Mouse (Mus musculus): Measurements from ENCODE around the gene Plk1.

Gene Plk1

DNA sequence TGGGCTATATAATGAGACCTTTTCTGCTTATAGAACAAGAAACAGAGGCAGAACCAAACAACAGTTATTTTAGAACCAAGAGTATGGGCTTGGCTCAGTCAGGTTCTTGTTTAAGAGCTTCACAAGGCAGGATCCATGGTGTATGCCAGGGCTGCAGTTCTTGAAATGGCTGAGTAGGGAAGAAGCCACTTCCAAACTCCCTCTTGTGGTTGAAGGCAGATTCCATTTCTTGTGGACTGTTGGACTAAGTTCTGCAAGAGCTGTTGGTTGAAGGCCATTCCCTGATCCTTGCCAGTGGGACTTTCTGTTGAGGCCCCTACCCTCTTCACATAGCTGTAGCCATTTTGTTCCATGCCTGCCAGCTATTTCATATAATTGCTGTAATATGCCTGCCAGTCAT is 34.7 kb downstream of the Plk1 start:
- no peak for DNase-seq (ENCODE audit: low spot score)

DNA sequence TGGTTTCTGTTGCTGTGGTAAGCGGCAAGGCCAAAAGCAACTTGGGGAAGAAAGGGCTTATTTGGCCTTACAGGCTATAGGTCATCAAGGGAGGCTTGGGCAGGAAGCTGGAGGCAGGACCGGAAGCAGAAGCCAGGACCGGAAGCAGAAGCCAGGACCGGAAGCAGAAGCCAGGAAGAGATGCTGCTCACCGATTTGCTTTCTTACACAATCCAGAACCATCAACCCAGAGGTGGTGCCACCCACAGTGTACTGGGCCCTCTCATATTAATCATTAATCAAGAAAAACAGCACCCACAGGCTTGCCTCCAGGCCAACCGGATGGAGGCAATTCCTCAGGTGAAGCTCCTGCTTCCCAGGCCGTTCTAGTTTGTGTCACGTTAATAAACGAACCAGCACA is 37.5 kb downstream of the Plk1 start:
- no peak for DNase-seq (ENCODE audit: low spot score)

DNA sequence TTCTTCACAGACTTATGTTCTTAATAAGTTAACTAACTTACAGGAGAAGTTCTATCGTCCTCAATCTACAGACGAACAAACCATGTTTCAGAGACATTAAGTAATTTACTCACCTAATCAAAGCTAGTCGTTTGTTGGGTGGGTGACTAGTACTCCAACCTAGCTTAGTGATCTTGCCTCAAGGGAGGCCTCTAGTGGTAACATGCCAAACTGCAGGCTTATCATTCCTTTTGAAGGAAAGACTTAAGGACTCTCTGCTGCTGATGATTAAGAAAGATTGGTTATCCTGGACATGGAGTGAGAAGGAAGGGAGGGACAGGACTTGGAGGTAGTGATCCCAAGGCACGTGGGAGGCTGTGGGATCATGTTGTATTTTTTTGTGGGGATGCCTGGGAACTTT is 38.1 kb downstream of the Plk1 start:
- no peak for DNase-seq (ENCODE audit: low spot score)

DNA sequence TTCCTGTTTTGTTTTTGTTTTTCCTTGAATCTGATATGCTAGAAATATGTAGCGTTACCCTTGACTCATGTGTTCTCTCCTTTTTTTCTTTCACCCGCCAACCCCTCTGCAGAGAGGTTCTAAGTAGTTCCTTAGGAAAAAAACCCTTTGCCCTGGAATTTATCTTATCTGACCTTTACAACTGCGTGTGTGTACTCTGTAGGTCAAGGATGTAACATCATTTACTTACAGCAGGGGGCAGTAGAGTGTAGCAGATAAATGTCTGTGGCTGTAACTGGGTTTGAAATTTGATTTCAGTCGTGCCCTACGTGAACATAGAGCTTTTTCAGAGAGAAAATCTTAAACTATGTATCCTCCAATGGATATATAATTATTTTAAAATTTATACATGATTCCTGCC is 40.1 kb downstream of the Plk1 start:
- no peak for DNase-seq (ENCODE audit: low spot score)

DNA sequence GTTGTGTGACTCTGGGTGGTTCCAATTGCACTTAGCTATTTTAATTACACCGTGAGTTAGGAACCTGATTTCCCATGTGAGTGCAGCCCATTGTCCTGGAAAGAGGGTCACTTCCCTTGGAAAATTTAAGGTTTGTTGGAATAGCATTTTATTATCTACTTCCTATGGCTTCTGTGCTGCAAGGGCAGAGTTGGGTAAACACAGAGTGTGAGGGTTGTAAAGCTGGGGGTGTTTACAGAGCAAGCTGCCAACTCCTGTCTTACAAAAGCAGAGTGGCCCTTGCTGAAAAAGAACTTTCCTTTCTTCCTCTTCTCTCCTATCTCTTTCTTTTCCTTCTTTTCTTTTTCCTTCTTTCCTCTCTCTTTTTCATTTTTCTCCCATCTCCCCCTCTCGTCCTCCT is 44.7 kb downstream of the Plk1 start:
- no peak for DNase-seq (ENCODE audit: low spot score)

DNA sequence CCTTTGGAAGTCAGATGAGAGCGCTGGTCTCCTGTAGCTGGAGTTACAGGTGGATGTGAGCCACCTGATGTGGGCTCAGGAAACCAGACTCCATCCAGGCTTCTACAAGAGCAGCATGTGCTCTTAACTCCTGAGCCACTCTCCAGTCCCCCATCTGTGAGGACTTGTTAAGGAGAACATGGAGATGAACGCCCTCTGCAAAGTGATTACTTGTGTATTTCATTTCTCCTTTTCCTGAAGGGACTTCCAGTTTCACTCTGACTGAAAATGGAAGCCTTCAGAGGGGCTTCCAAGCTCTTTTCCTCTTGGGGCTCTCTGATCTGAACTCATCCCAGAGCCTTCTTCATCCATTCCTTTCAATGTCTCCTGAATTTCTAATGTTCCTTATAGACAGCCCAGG is 46.9 kb downstream of the Plk1 start:
- DNase-seq (ENCODE audit: low spot score), result no peak

DNA sequence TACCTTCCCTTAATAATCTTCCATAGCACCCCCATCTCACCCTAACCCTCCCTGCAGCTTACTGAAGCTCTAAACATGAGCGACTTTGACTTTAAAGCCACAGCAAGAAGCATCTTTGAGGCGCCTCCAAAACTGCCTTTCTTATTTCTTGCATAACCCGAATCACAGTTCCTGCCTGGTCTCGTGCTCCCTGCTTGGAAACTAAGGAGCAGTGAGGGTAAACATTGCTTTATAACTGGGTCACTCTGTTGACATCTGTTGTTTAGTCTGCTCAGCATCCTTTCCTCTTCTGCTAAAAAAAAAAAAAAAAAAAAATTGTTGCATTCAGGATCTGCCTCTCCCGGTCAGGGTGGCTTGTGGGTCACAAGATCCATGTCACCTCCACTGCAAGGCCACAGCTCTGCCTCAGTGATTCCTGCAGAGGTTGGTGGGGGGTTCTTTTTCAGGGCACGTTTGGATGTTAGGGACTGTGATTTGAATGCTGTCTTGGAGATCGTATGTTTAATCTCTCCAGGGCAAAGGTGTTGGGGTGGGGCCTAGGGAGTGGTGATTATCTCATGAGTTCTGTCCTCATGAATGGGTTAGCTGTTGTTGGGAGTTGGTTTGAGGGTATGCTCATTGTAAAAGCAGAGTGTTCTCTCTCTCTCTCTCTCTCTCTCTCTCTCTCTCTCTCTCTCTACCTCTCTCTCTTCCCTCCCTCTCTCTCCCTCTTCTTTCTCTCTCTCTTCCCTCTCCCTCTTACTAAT is 49.2 kb downstream of the Plk1 start:
- no peak for DNase-seq (ENCODE audit: low spot score)

DNA sequence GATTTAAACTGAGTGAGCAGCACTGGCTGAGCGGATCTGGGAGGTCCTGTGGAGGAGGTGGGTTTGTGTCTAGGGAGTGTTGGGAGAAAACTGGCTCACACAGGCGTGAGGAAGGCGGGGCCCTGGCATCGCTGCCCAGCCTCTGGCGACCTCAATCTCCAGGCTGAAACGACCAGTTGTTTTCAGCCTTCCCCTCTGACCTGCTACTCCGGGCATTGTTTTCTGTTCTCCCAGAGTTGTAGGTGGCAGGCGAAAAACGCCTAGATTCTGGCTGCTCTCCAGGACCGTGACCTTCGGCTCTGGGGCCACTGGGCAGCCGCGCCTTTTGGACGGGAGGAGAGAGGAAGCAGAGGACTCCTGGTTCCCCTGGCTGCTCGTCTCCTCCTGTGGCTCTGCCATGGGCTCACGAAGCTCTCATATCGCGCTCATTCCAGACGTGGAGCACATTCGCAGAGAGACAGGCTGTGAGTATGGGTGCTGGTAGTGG is 60.1 kb downstream of the Plk1 start, which contains the start of gene Chp2:
Gene Chp2 (plus strand): TSS at position 182 of the 487 bp plus-strand sequence.
- DNase-seq (ENCODE audit: low spot score), result peak; percentile 70
